Mouse (Mus musculus) heart, postnatal 0 days (tissue): ENCODE data around the gene Ppp1r9b. TPM values are rescaled to one million over a fixed set of nuclear protein-coding genes. Genes with fewer than 3 reads are reported as not detected.
A peak's percentile ranks its signal among the peaks of the same experiment; 100 is the strongest.

ENCODE experiments used
- ATAC-seq: fragments of 200-750 bp; cut with Nextera tagmentation; 2 replicates; pipeline ENCODE4 v1.8.0; 2017; ENCODE audit warnings: low read depth, moderate number of reproducible peaks, moderate library complexity; ENCODE audit not compliant: insufficient read depth
- DNase-seq: peaks from one replicate; pipeline ENCODE4 v3.0.0-alpha.2; 2016; ENCODE audit warnings: low spot score
- H3K27ac ChIP-seq: fragments of 300-500 bp; sonication (generic); 2 replicates; pipeline ENCODE4 v1.5.1; 2014; ENCODE audit warnings: low read depth, mild to moderate bottlenecking
- H3K27me3 ChIP-seq: fragments of 300-500 bp; sonication (generic); 2 replicates; pipeline ENCODE4 v1.6.1; 2014; ENCODE audit warnings: low read length, mixed read lengths; ENCODE audit not compliant: control insufficient read depth, insufficient read depth
- H3K36me3 ChIP-seq: fragments of 300-500 bp; sonication (generic); replicated peaks from 2 replicates; pipeline ENCODE4 v1.6.1; 2014; ENCODE audit warnings: low read length, mixed read lengths; ENCODE audit not compliant: control insufficient read depth, insufficient read depth
- H3K4me1 ChIP-seq: fragments of 300-500 bp; sonication (generic); 2 replicates; pipeline ENCODE4 v1.6.1; 2014; ENCODE audit warnings: antibody characterized with exemption; ENCODE audit not compliant: control insufficient read depth, insufficient read depth
- H3K4me2 ChIP-seq: fragments of 300-500 bp; sonication (generic); 2 replicates; pipeline ENCODE4 v1.6.1; 2014; ENCODE audit warnings: low read depth, mild to moderate bottlenecking, low read length, moderate library complexity
- H3K4me3 ChIP-seq: fragments of 300-500 bp; sonication (generic); 2 replicates; pipeline ENCODE4 v1.5.1; 2014; ENCODE audit warnings: low read depth, low read length
- H3K9ac ChIP-seq: fragments of 300-500 bp; sonication (generic); replicated peaks from 2 replicates; pipeline ENCODE4 v1.6.1; 2014; ENCODE audit warnings: low read depth, low read length, mixed read lengths
- H3K9me3 ChIP-seq: fragments of 300-500 bp; sonication (generic); replicated peaks from 2 replicates; pipeline ENCODE4 v1.6.1; 2016; ENCODE audit warnings: low read length; ENCODE audit not compliant: control insufficient read depth
- CTCF ChIP-seq: IDR thresholded peaks from 2 replicates; pipeline ENCODE4 v1.5.1; 2016; ENCODE audit warnings: antibody characterized with exemption, control low read depth, low read depth
- EP300 ChIP-seq: IDR thresholded peaks from 2 replicates; pipeline ENCODE4 v1.6.1; 2016; ENCODE audit warnings: antibody characterized with exemption, low read depth
- WGBS: fragments of 180-500 bp; shearing (Covaris S2); extraction: QIAGEN DNeasy Blood & Tissue Kit; methylation state at CpG from one replicate; pipeline ENCODE4 v1.1.7; 2014; 5-methylcytosine and 5-hydroxymethylcytosine counted together
- polyA plus RNA-seq: library from polyadenylated mRNA; unstranded; fragments of >200 nt; fragmentation: Nextera tagmentation; extraction: Ambion mirVana; gene quantifications from 2 replicates; pipeline ENCODE4 v1.2.1, GENCODE M21; 2015
- total RNA-seq: library from RNA; depleted of rRNA; stranded (reverse); fragments of >200 nt; gene quantifications from 2 replicates; pipeline ENCODE4 v1.2.3, GENCODE M21; 2014; ENCODE audit warnings: low replicate concordance

Ppp1r9b gene
- total and polyA plus RNA-seq, 2 experiments from 2014 or later, result 4.7 to 27.6 TPM

DNA sequence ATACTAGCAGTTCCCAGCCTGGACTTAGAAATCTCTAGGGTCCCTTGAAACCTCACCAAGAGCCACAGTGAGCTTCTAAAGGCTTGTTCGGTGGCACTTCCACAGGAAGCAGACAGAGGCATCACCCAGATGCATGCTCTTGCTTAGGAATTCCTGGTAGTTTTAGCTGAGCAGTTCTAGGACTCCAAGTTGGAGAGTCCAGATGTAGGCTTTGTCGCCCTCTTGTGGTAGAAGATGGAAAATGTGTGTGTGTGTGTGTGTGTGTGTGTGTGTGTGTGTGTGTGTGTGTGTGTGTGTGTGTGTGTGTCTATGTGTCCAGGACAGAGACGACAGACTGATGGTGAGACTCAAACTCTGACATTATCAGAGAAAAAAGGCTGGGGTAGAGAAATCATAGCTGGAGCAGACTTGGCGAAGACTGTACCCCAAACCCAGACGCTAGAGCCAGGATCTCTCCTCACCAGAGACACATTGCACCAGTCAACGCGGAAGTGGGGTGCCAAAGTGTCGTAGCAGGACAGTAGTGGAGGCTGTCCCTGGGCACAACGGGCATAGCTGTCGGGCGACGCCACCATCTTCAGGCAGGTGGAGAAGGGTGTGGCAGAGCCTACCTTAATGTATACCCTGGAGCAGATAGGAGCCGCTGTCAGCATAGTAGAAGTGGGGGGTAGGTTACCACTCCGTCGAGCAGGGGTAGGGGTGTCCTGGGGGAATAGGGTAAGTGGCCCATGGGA lies 20.5 kb upstream of the Ppp1r9b start:
- Histone ChIP-seq H3K36me3 (no peaks in the 10 kb centered on the region), H3K4me1 (0 out of 2 replicates have a peak, but pooled peaks cover 14% of the 10 kb centered on the region), H3K27ac (no peak overlapping the region), H3K9me3 (no peaks in the 10 kb centered on the region), H3K9ac (no peak overlapping the region), H3K27me3 (no peaks in the 10 kb centered on the region), H3K4me3 (no peak overlapping the region), H3K4me2 (no peak overlapping the region)
- WGBS, result 62% methylated on average over 15 of the region's 15 CpGs
- ATAC-seq (no peak), DNase-seq (no peak)
- TF ChIP-seq EP300, result no peak
- TF ChIP-seq CTCF, result peak; percentile 93

DNA sequence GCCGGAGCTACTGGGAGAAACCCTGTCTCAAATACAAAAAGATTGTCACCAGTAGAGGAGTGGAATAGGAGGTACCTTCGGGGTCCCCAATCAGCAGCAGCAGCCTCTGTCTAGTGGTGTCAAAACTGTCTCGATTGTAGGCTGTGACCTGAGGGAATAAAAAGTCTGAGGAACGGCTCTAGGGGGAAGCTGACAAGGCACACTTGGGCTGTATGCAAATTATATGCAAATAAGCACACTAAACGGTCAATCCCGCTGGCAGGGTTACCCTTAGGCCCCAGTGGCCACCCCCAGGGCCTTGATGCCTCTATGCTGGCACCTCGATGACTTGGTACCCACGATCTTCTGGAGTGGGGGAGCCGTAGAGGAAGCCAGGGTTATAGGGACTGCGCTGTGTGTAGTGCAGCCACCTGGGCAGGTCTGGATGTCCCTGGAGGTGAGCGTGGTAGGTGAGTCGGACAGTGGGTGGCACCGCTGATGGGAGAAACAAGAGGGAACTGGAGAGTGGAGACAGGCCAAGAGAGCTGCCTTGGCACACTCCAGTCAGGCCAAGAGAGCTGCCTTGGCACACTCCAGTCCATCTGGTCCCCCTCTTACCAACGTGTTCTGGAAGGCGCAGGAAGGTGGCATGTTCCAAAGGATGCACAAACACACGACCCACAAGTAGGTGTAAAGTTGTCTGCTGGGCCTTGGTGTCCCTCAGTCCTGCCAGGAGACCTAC lies 18.8 kb upstream of the Ppp1r9b start:
- H3K4me1 ChIP-seq, result peaks cover 21% of the 10 kb centered on the region; the same call in 1 of the 2 replicates
- DNase-seq (no peak), ATAC-seq (no peak)
- H3K36me3 ChIP-seq, result no peaks in the 10 kb centered on the region
- no peak for TF ChIP-seq CTCF
- no peak for TF ChIP-seq EP300
- H3K9ac ChIP-seq, result 0 out of 2 replicates have a peak overlapping the region, but pooled peaks have one; percentile 41
- 64% methylated on average over 16 of the region's 16 CpGs for WGBS
- H3K9me3 ChIP-seq, result no peaks in the 10 kb centered on the region
- H3K27ac ChIP-seq, result peak overlapping the region; percentile 87; the same call in 1 of the 2 replicates
- H3K4me2 ChIP-seq, result peak overlapping the region; percentile 64
- no peaks in the 10 kb centered on the region for H3K27me3 ChIP-seq
- peak overlapping the region; percentile 42; the same call in 1 of the 2 replicates for H3K4me3 ChIP-seq

DNA sequence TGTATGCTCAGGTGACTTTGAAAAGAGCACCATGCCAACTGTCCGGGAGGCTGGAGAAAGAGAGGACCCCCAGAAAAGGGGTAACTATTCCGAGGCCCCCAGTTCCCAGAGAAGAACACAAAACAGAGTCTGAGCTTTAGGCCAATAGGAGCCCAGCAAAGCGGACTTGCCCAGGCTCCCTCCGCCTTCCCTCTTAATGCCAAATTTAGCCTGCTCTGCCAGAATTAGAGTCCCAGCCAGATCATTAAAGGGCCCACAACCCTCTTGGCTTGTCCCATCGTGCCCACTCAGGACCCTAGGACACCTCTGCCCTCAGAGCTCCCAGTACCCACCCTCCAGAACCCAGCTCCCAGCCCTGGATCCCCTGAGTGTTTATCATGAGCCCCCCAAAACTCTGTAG lies 17.9 kb upstream of the Ppp1r9b start:
- no peaks in the 10 kb centered on the region for H3K36me3 ChIP-seq
- WGBS, result 18% methylated on average over 5 of the region's 5 CpGs
- ATAC-seq, result peak; percentile 49
- H3K9me3 ChIP-seq, result no peaks in the 10 kb centered on the region
- peak overlapping the region; percentile 41 for H3K9ac ChIP-seq
- H3K4me3 ChIP-seq, result peak overlapping the region; percentile 42
- H3K4me1 ChIP-seq, result peaks cover 22% of the 10 kb centered on the region; the same call in 1 of the 2 replicates
- peak; percentile 48 for DNase-seq
- H3K27me3 ChIP-seq, result no peaks in the 10 kb centered on the region
- H3K27ac ChIP-seq, result peak overlapping the region; percentile 87
- H3K4me2 ChIP-seq, result peak overlapping the region; percentile 64
- TF ChIP-seq EP300, result no peak
- TF ChIP-seq CTCF, result no peak

DNA sequence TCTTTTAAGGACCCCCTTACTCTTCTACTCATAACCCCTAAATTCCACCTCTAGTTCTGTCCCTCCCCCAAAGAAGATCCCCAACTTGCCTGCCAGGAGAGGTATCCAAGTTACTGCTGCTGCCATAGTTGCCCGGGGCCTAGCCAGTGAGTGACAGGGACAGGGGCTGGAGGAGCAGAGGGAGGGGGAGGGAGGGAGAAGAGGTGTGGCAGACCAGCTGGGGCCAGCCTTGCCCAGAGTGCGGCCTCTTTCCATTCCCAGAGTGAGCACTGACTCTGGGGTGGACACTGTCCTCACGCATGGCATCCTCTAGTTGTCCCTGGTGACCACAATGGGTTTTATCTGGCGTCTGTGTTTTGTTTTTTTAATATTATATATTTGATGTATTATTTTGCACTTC lies 17.5 kb upstream of the Ppp1r9b start:
- peak; percentile 55 for DNase-seq
- H3K4me1 ChIP-seq, result peaks cover 22% of the 10 kb centered on the region; the same call in 1 of the 2 replicates
- no peaks in the 10 kb centered on the region for H3K27me3 ChIP-seq
- H3K4me3 ChIP-seq, result peak overlapping the region; percentile 42
- peak overlapping the region; percentile 64 for H3K4me2 ChIP-seq
- TF ChIP-seq EP300 (no peak), CTCF (no peak)
- H3K9me3 ChIP-seq, result no peaks in the 10 kb centered on the region
- H3K27ac ChIP-seq, result peak overlapping the region; percentile 87
- peak; percentile 73 for ATAC-seq
- H3K9ac ChIP-seq, result peak overlapping the region; percentile 41
- H3K36me3 ChIP-seq, result no peaks in the 10 kb centered on the region
- whole genome bisulfite sequencing, result 33% methylated on average over 4 of the region's 4 CpGs

DNA sequence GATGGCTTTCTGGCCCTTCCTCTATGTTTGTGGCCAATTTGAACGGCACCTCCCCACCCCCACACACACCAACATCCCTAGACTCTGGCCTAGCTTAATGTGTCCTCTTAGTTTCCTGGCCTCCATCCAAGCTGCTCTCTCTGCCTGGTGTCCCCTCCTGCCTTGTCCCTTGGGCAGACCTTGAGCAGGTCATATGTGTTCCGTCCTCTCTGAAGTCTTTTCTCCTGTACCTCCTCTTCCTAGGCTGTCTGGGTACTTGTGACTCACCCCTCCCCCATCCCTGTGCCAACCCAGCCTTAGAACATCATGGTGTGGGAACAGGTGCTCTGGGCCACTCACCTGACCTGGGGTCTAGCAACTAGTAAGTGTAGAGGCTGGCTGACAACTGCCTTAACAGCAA lies 15.9 kb upstream of the Ppp1r9b start:
- Histone ChIP-seq H3K4me1 (peaks cover 25% of the 10 kb centered on the region; the same call in 1 of the 2 replicates), H3K4me2 (no peak overlapping the region), H3K27me3 (no peaks in the 10 kb centered on the region), H3K9ac (no peak overlapping the region), H3K36me3 (no peaks in the 10 kb centered on the region), H3K9me3 (no peaks in the 10 kb centered on the region), H3K27ac (peak overlapping the region; percentile 83), H3K4me3 (no peak overlapping the region)
- no peak for TF ChIP-seq EP300
- no peak for TF ChIP-seq CTCF
- 17% methylated on average over 2 of the region's 2 CpGs for WGBS
- ATAC-seq, result peak; percentile 9; the same call in 1 of the 2 replicates
- peak; percentile 52 for DNase-seq
